Mouse (Mus musculus): ENCODE measurements around the gene CN725425. TPM values are rescaled to one million over a fixed set of nuclear protein-coding genes. Genes with fewer than 3 reads are reported as not detected.

The CN725425 gene
- polyA plus RNA-seq, 1 experiment from 2014 or later = not detected

DNA sequence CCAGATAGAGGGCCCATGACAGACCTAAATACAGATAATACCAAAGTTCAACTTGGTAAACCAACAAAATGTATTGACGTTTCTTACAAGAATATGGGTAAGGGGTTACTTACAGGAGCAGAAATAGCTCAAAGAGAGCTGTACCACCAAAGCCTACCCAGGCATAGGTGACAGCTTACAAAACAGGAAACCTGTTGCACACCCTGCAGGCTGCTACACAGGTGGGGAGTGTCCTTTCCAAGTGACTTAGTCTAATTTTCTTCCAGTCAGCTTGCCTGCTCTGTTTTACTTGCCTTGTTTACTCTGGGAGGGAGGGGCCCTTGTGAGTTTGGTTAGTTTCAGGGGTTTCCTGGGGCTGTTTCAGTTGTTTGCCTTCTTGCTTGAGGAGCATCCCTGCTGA lies 1.5 kb downstream of the CN725425 start:
- Histone ChIP-seq H3K9ac (ENCODE audit: low read length) (no peak overlapping the region), H3K27me3 (ENCODE audit: control insufficient read depth, insufficient read depth, low read length) (no peaks in the 10 kb centered on the region), H3K27ac (ENCODE audit: low read length) (no peak overlapping the region), H3K9me3 (replicated peaks; ENCODE audit: control insufficient read depth, low read length) (no peaks in the 10 kb centered on the region), H3K4me2 (ENCODE audit: low read depth, low read length) (no peak overlapping the region), H3K4me3 (ENCODE audit: low read length) (no peak overlapping the region), H3K4me1 (ENCODE audit: control insufficient read depth, insufficient read depth, low read length) (no peaks in the 10 kb centered on the region), H3K36me3 (ENCODE audit: control insufficient read depth, insufficient read depth) (no peaks in the 10 kb centered on the region)
- ATAC-seq (replicated peaks; ENCODE audit: extremely low read depth, insufficient read depth, low FRiP score) = no peak
- WGBS = 78% methylated on average over 1 of the region's 1 CpGs

DNA sequence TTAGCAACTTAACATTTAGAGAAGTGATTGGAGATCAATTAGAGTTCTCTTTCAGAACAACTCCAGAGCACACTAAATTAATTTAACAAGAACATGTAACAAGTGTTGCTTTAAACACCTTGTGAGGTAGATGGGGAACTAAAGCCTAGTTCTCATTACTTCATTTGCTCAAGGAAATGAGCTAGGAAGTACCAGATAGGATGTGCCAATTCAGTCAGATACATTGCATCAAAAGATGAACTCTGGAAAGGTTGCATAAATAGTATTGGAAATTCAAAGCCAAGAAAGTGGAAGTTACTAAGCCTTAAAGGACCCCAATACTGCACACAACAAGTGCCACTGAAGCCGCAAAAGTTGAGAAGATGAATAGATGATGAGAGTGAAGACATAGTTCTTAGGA lies 3.2 kb downstream of the CN725425 start:
- Histone ChIP-seq H3K4me1 (ENCODE audit: control insufficient read depth, insufficient read depth, low read length) (no peaks in the 10 kb centered on the region), H3K36me3 (ENCODE audit: control insufficient read depth, insufficient read depth) (no peaks in the 10 kb centered on the region), H3K4me2 (ENCODE audit: low read depth, low read length) (no peak overlapping the region), H3K4me3 (ENCODE audit: low read length) (no peak overlapping the region), H3K9me3 (replicated peaks; ENCODE audit: control insufficient read depth, low read length) (no peaks in the 10 kb centered on the region), H3K27me3 (ENCODE audit: control insufficient read depth, insufficient read depth, low read length) (no peaks in the 10 kb centered on the region), H3K27ac (ENCODE audit: low read length) (no peak overlapping the region), H3K9ac (ENCODE audit: low read length) (no peak overlapping the region)
- 89% methylated on average over 1 of the region's 1 CpGs for WGBS
- ATAC-seq (replicated peaks; ENCODE audit: extremely low read depth, insufficient read depth, low FRiP score) = no peak

DNA sequence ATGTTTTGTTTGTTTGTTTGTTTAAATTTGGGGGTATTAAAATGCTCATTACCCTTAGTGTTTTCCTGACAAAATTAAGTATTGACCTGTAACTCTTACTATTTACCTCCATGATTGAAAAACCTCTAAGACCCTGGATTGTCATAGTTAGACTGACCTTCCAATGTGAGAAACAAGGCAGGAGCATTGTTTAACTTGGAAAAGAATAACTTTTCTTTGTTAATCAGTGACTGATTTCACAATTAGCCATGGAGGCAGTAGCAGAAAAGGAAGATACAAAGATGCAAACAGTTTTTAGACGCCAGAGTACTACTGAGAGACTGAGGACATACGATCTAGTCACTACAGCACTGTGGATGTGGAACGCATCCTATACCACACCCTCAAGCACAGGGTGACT lies 4.2 kb downstream of the CN725425 start:
- Histone ChIP-seq H3K4me3 (ENCODE audit: low read length) (no peak overlapping the region), H3K4me2 (ENCODE audit: low read depth, low read length) (no peak overlapping the region), H3K9ac (ENCODE audit: low read length) (no peak overlapping the region), H3K27me3 (ENCODE audit: control insufficient read depth, insufficient read depth, low read length) (no peaks in the 10 kb centered on the region), H3K9me3 (replicated peaks; ENCODE audit: control insufficient read depth, low read length) (no peaks in the 10 kb centered on the region), H3K4me1 (ENCODE audit: control insufficient read depth, insufficient read depth, low read length) (no peaks in the 10 kb centered on the region), H3K27ac (ENCODE audit: low read length) (no peak overlapping the region), H3K36me3 (ENCODE audit: control insufficient read depth, insufficient read depth) (no peaks in the 10 kb centered on the region)
- 89% methylated on average over 3 of the region's 3 CpGs for WGBS
- no peak for ATAC-seq (replicated peaks; ENCODE audit: extremely low read depth, insufficient read depth, low FRiP score)

DNA sequence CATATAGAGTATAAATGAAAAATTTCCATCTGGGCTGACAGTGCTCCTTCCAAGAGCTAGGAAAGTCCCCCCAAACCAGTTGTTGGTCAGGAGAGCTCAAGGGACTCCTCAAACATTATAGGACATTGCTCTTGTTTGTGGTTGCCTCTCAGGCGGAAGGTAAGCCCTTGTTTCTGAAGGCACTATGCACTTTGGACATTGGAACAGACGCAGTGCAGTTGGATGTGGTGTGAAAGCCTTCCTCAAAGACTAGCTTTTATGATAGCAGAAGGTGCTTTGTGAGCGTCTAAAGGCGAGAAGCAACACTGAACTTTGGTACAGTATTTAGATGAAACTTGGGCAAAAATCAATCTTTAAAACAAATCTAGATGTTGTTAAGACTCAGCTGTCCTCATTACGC lies 7.2 kb downstream of the CN725425 start:
- Histone ChIP-seq H3K9me3 (replicated peaks; ENCODE audit: control insufficient read depth, low read length) (no peaks in the 10 kb centered on the region), H3K4me2 (ENCODE audit: low read depth, low read length) (no peak overlapping the region), H3K9ac (ENCODE audit: low read length) (no peak overlapping the region), H3K36me3 (ENCODE audit: control insufficient read depth, insufficient read depth) (no peaks in the 10 kb centered on the region), H3K4me1 (ENCODE audit: control insufficient read depth, insufficient read depth, low read length) (no peaks in the 10 kb centered on the region), H3K27ac (ENCODE audit: low read length) (no peak overlapping the region), H3K27me3 (ENCODE audit: control insufficient read depth, insufficient read depth, low read length) (no peaks in the 10 kb centered on the region), H3K4me3 (ENCODE audit: low read length) (no peak overlapping the region)
- WGBS = 88% methylated on average over 5 of the region's 5 CpGs
- ATAC-seq (replicated peaks; ENCODE audit: extremely low read depth, insufficient read depth, low FRiP score) = no peak

DNA sequence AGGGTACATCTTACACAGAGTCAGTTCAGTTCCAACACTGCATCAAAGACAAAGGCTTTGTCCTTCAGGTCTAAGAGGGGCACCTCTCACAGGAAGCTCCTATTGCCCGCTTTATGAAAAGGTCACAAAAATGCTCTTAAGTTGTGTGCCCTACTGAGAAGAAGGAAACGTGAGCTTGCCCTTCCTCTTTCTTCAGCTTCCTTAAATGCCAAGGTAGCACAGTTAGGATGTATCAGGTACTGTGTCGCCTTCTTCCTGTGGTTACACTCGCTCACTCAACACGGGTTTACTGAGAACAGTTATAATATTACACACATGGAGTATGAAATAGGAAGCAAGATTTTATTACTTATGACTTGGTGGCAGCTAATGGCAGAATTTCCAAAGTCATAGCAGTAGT lies 38.0 kb downstream of the CN725425 start:
- no peaks in the 10 kb centered on the region for H3K27me3 ChIP-seq (ENCODE audit: control insufficient read depth, insufficient read depth, low read length)
- no peak overlapping the region for H3K4me3 ChIP-seq (ENCODE audit: low read length)
- 79% methylated on average over 5 of the region's 5 CpGs for WGBS
- H3K4me1 ChIP-seq (ENCODE audit: control insufficient read depth, insufficient read depth, low read length) = no peaks in the 10 kb centered on the region
- H3K9ac ChIP-seq (ENCODE audit: low read length) = no peak overlapping the region
- no peaks in the 10 kb centered on the region for H3K36me3 ChIP-seq (ENCODE audit: control insufficient read depth, insufficient read depth)
- no peak overlapping the region for H3K27ac ChIP-seq (ENCODE audit: low read length)
- no peak overlapping the region for H3K4me2 ChIP-seq (ENCODE audit: low read depth, low read length)
- no peaks in the 10 kb centered on the region for H3K9me3 ChIP-seq (replicated peaks; ENCODE audit: control insufficient read depth, low read length)
- ATAC-seq (replicated peaks; ENCODE audit: extremely low read depth, insufficient read depth, low FRiP score) = no peak

DNA sequence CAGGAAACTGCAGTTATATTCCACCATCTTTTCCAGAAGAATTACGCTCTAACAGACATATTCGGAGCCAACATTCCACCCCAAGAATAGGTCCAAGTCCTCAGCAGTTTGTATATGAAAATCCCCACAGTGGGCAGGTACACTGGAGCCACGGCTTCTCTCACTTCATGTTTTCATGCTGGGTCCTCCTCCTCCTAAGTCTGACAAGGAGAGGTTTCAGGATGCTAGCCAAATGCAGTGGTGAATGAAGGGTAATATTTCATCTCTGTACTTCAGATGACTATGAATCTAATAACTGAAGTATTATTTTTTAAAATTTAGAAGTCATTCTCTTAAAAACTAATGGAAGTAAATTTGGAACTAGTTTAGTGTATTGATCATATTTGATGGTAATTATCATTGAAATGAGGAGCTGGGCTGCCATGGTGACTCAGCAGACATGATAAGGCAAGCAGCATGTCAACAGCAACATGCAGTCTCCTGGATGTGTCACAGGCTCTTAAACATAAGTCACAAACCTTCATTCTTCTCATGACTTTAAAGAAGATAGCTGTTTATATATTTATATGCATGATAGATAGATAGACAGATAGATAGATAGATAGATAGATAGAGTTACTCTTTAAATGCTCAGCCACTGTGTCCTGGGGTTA lies 41.5 kb downstream of the CN725425 start:
- no peaks in the 10 kb centered on the region for H3K36me3 ChIP-seq (ENCODE audit: control insufficient read depth, insufficient read depth)
- 80% methylated on average over 3 of the region's 3 CpGs for WGBS
- H3K4me3 ChIP-seq (ENCODE audit: low read length) = no peak overlapping the region
- no peaks in the 10 kb centered on the region for H3K4me1 ChIP-seq (ENCODE audit: control insufficient read depth, insufficient read depth, low read length)
- no peaks in the 10 kb centered on the region for H3K27me3 ChIP-seq (ENCODE audit: control insufficient read depth, insufficient read depth, low read length)
- H3K9ac ChIP-seq (ENCODE audit: low read length) = no peak overlapping the region
- ATAC-seq (replicated peaks; ENCODE audit: extremely low read depth, insufficient read depth, low FRiP score) = no peak
- no peak overlapping the region for H3K4me2 ChIP-seq (ENCODE audit: low read depth, low read length)
- H3K27ac ChIP-seq (ENCODE audit: low read length) = no peak overlapping the region
- no peaks in the 10 kb centered on the region for H3K9me3 ChIP-seq (replicated peaks; ENCODE audit: control insufficient read depth, low read length)

DNA sequence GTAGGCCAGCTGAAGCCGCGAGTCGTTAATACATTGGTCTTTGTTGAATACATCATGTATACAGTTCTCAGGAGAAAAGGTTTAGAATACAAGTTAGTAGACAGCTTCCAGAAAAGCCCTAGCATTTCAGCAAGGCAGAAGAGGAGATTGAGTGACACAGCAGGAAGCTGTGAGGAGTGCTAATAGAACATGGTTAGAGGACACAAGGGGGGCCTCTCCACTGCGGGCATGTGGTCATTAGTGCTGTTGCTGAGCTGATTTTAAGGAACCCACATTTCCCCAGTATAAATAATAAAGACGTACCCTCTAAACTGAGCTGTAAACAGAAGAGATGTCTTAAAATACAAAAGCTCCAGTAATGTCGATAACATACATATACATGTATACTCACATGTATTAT lies 51.5 kb downstream of the CN725425 start:
- Histone ChIP-seq H3K4me2 (ENCODE audit: low read depth, low read length) (no peak overlapping the region), H3K4me1 (ENCODE audit: control insufficient read depth, insufficient read depth, low read length) (no peaks in the 10 kb centered on the region), H3K9me3 (replicated peaks; ENCODE audit: control insufficient read depth, low read length) (no peaks in the 10 kb centered on the region), H3K4me3 (ENCODE audit: low read length) (no peak overlapping the region), H3K9ac (ENCODE audit: low read length) (no peak overlapping the region), H3K27ac (ENCODE audit: low read length) (no peak overlapping the region), H3K27me3 (ENCODE audit: control insufficient read depth, insufficient read depth, low read length) (no peaks in the 10 kb centered on the region), H3K36me3 (ENCODE audit: control insufficient read depth, insufficient read depth) (no peaks in the 10 kb centered on the region)
- WGBS = 80% methylated on average over 6 of the region's 6 CpGs
- ATAC-seq (replicated peaks; ENCODE audit: extremely low read depth, insufficient read depth, low FRiP score) = no peak

DNA sequence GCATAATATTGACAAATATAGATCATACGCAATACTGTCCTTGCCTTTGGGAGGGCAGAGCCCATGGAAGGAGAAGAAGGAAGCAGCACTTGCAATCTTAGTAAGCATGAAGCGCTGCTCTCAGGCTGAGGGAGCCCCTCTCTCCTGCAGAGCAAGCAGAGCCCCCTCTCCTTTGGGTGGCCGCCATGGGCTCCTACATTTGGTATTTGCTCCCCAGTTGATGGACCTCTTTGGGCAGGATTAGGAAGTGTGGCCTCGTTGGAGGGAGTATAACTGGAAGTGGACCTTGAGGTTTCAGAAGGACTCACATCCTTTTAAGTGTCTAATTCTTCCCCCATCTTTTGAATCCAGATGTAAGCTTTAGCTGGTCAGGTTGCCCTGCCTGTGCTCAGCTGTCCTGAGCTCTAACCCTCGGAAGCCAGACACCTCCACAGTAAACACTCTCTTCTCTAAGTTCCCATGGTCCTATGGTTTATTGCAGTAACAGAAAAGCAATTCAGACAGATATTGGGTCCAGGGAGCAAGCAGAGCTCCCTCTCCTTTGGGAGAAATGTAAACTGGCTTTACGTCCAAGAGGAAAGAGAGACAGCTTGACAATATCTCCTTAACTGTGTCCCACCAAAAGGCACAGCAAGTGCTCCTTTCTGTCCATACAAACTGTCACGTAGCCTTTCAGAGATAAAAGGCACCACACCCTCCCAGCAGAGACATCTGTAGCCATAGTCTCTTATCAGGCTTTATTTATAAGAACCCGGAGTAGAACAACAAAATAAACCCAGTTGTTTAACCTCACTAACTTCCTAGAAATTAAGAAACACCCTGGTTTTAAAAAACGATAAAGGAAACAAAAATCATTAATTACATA lies 52.5 kb downstream of the CN725425 start:
- no peak overlapping the region for H3K4me2 ChIP-seq (ENCODE audit: low read depth, low read length)
- no peak overlapping the region for H3K27ac ChIP-seq (ENCODE audit: low read length)
- no peaks in the 10 kb centered on the region for H3K36me3 ChIP-seq (ENCODE audit: control insufficient read depth, insufficient read depth)
- 56% methylated on average over 9 of the region's 9 CpGs for WGBS
- H3K9ac ChIP-seq (ENCODE audit: low read length) = no peak overlapping the region
- H3K9me3 ChIP-seq (replicated peaks; ENCODE audit: control insufficient read depth, low read length) = no peaks in the 10 kb centered on the region
- H3K27me3 ChIP-seq (ENCODE audit: control insufficient read depth, insufficient read depth, low read length) = no peaks in the 10 kb centered on the region
- no peak overlapping the region for H3K4me3 ChIP-seq (ENCODE audit: low read length)
- ATAC-seq (replicated peaks; ENCODE audit: extremely low read depth, insufficient read depth, low FRiP score) = no peak
- H3K4me1 ChIP-seq (ENCODE audit: control insufficient read depth, insufficient read depth, low read length) = no peaks in the 10 kb centered on the region

DNA sequence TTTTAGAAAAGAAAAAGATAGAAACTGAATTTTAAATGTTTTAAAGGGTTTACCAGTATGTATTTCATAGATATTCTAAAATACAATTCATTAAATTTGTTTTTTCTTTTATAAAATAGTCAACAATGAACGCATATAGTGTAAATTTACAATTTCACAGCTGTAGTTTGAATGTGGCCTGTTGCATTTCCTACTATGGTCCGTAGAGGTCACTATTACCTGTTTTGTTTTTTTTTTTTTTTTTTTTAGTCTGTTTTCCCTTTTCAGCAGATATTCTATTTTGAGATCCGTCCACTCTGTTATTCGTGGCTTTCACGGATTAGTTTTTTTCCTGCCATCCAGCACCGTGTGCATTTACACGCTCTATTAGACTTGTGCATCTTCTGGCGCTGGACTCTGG lies 53.7 kb downstream of the CN725425 start:
- no peaks in the 10 kb centered on the region for H3K27me3 ChIP-seq (ENCODE audit: control insufficient read depth, insufficient read depth, low read length)
- ATAC-seq (replicated peaks; ENCODE audit: extremely low read depth, insufficient read depth, low FRiP score) = no peak

More for the DNA sequence above, 53.7 kb downstream of the CN725425 start:
- H3K9ac ChIP-seq (ENCODE audit: low read length) = no peak overlapping the region
- H3K4me2 ChIP-seq (ENCODE audit: low read depth, low read length) = no peak overlapping the region
- H3K27ac ChIP-seq (ENCODE audit: low read length) = no peak overlapping the region
- no peaks in the 10 kb centered on the region for H3K36me3 ChIP-seq (ENCODE audit: control insufficient read depth, insufficient read depth)
- no peak overlapping the region for H3K4me3 ChIP-seq (ENCODE audit: low read length)
- H3K4me1 ChIP-seq (ENCODE audit: control insufficient read depth, insufficient read depth, low read length) = no peaks in the 10 kb centered on the region
- H3K9me3 ChIP-seq (replicated peaks; ENCODE audit: control insufficient read depth, low read length) = no peaks in the 10 kb centered on the region
- 39% methylated on average over 8 of the region's 8 CpGs for WGBS

Measured in heart, embryonic 16.5 days (tissue).